Mouse (Mus musculus): ENCODE results near the gene Best1. TPM values are rescaled to one million over a fixed set of nuclear protein-coding genes. Genes with fewer than 3 reads are reported as not detected.

Gene Best1
- polyA plus RNA-seq, 1 experiment from 2014 or later = 0.94 TPM

- H3K9ac ChIP-seq = no peak overlapping the region
- no peak for ATAC-seq (ENCODE audit: low FRiP score)
- H3K27me3 ChIP-seq = no peaks in the 10 kb centered on the region
- no peak overlapping the region for H3K4me2 ChIP-seq (replicated peaks)
- H3K9me3 ChIP-seq (replicated peaks) = no peaks in the 10 kb centered on the region
- no peak overlapping the region for H3K4me3 ChIP-seq
- H3K36me3 ChIP-seq = no peaks in the 10 kb centered on the region
- 83% methylated on average over 10 of the region's 10 CpGs for WGBS
- no peak overlapping the region for H3K27ac ChIP-seq
- H3K4me1 ChIP-seq = 0 out of 2 replicates have a peak, but pooled peaks cover 3% of the 10 kb centered on the region
Measured at GRCm38 (mm10) chr19:9968081-9968787, 33.2 kb downstream of the Best1 start.

GRCm38 (mm10) chr19:9966096-9966867 lies 35.2 kb downstream of the Best1 start:
- Histone ChIP-seq H3K27ac (no peak overlapping the region), H3K4me1 (0 out of 2 replicates have a peak, but pooled peaks cover 3% of the 10 kb centered on the region), H3K9ac (no peak overlapping the region), H3K4me2 (replicated peaks) (no peak overlapping the region), H3K4me3 (no peak overlapping the region), H3K36me3 (no peaks in the 10 kb centered on the region), H3K9me3 (replicated peaks) (no peaks in the 10 kb centered on the region), H3K27me3 (no peaks in the 10 kb centered on the region)
- 66% methylated on average over 2 of the region's 2 CpGs for WGBS
- ATAC-seq (ENCODE audit: low FRiP score) = no peak

GRCm38 (mm10) chr19:9964205-9964916 lies 37.1 kb downstream of the Best1 start:
- H3K27me3 ChIP-seq = no peaks in the 10 kb centered on the region
- H3K9me3 ChIP-seq (replicated peaks) = no peaks in the 10 kb centered on the region
- no peaks in the 10 kb centered on the region for H3K36me3 ChIP-seq
- H3K27ac ChIP-seq = no peak overlapping the region
- H3K4me3 ChIP-seq = no peak overlapping the region
- H3K9ac ChIP-seq = no peak overlapping the region
- 0 out of 2 replicates have a peak, but pooled peaks cover 3% of the 10 kb centered on the region for H3K4me1 ChIP-seq
- ATAC-seq (ENCODE audit: low FRiP score) = no peak
- WGBS = 25% methylated on average over 7 of the region's 7 CpGs
- no peak overlapping the region for H3K4me2 ChIP-seq (replicated peaks)

- Histone ChIP-seq H3K9me3 (replicated peaks) (no peaks in the 10 kb centered on the region), H3K9ac (no peak overlapping the region), H3K27me3 (no peaks in the 10 kb centered on the region), H3K27ac (no peak overlapping the region), H3K36me3 (no peaks in the 10 kb centered on the region), H3K4me3 (no peak overlapping the region), H3K4me2 (replicated peaks) (no peak overlapping the region), H3K4me1 (0 out of 2 replicates have a peak, but pooled peaks cover 3% of the 10 kb centered on the region)
- 84% methylated on average over 5 of the region's 5 CpGs for WGBS
- ATAC-seq (ENCODE audit: low FRiP score) = no peak
Measured at GRCm38 (mm10) chr19:9960769-9961168, 40.7 kb downstream of the Best1 start.

GRCm38 (mm10) chr19:9957965-9958364 lies 43.5 kb downstream of the Best1 start:
- Histone ChIP-seq H3K36me3 (no peaks in the 10 kb centered on the region), H3K27me3 (no peaks in the 10 kb centered on the region), H3K27ac (no peak overlapping the region), H3K4me1 (peaks cover 4% of the 10 kb centered on the region; the same call in 1 of the 2 replicates), H3K4me2 (replicated peaks) (no peak overlapping the region), H3K4me3 (no peak overlapping the region), H3K9ac (no peak overlapping the region), H3K9me3 (replicated peaks) (no peaks in the 10 kb centered on the region)
- no peak for ATAC-seq (ENCODE audit: low FRiP score)
- 84% methylated on average over 5 of the region's 5 CpGs for WGBS

GRCm38 (mm10) chr19:9956624-9957388 lies 44.6 kb downstream of the Best1 start:
- Histone ChIP-seq H3K9me3 (replicated peaks) (no peaks in the 10 kb centered on the region), H3K4me2 (replicated peaks) (no peak overlapping the region), H3K27me3 (no peaks in the 10 kb centered on the region), H3K36me3 (no peaks in the 10 kb centered on the region), H3K27ac (0 out of 2 replicates have a peak overlapping the region, but pooled peaks have one; percentile 12), H3K9ac (no peak overlapping the region), H3K4me1 (peaks cover 4% of the 10 kb centered on the region; the same call in 1 of the 2 replicates), H3K4me3 (no peak overlapping the region)
- ATAC-seq (ENCODE audit: low FRiP score) = no peak
- WGBS = 76% methylated on average over 4 of the region's 4 CpGs

GRCm38 (mm10) chr19:9955438-9955837 lies 46.0 kb downstream of the Best1 start:
- H3K27ac ChIP-seq = no peak overlapping the region
- no peak for ATAC-seq (ENCODE audit: low FRiP score)
- no peak overlapping the region for H3K4me2 ChIP-seq (replicated peaks)
- H3K9ac ChIP-seq = no peak overlapping the region
- H3K9me3 ChIP-seq (replicated peaks) = no peaks in the 10 kb centered on the region
- H3K36me3 ChIP-seq = no peaks in the 10 kb centered on the region
- no peak overlapping the region for H3K4me3 ChIP-seq
- H3K4me1 ChIP-seq = peaks cover 4% of the 10 kb centered on the region; the same call in 1 of the 2 replicates
- no peaks in the 10 kb centered on the region for H3K27me3 ChIP-seq
- 75% methylated on average over 1 of the region's 1 CpGs for WGBS

GRCm38 (mm10) chr19:9954811-9955202 lies 46.6 kb downstream of the Best1 start:
- Histone ChIP-seq H3K4me3 (no peak overlapping the region), H3K27ac (peak overlapping the region; percentile 69), H3K27me3 (no peaks in the 10 kb centered on the region), H3K4me1 (peaks cover 4% of the 10 kb centered on the region; the same call in 1 of the 2 replicates), H3K9me3 (replicated peaks) (no peaks in the 10 kb centered on the region), H3K4me2 (replicated peaks) (no peak overlapping the region), H3K9ac (no peak overlapping the region), H3K36me3 (no peaks in the 10 kb centered on the region)
- WGBS = 49% methylated on average over 5 of the region's 5 CpGs
- ATAC-seq (ENCODE audit: low FRiP score) = no peak

- Histone ChIP-seq H3K9ac (no peak overlapping the region), H3K9me3 (replicated peaks) (no peaks in the 10 kb centered on the region), H3K36me3 (no peaks in the 10 kb centered on the region), H3K4me1 (peaks cover 4% of the 10 kb centered on the region; the same call in 1 of the 2 replicates), H3K4me3 (no peak overlapping the region), H3K4me2 (replicated peaks) (no peak overlapping the region), H3K27ac (peak overlapping the region; percentile 69), H3K27me3 (no peaks in the 10 kb centered on the region)
- WGBS = 38% methylated on average over 7 of the region's 7 CpGs
- no peak for ATAC-seq (ENCODE audit: low FRiP score)
Measured at GRCm38 (mm10) chr19:9954055-9954810, 47.2 kb downstream of the Best1 start.

- peaks cover 4% of the 10 kb centered on the region; the same call in 1 of the 2 replicates for H3K4me1 ChIP-seq
- no peaks in the 10 kb centered on the region for H3K9me3 ChIP-seq (replicated peaks)
- no peak overlapping the region for H3K9ac ChIP-seq
- no peaks in the 10 kb centered on the region for H3K36me3 ChIP-seq
- H3K27ac ChIP-seq = no peak overlapping the region
- H3K4me2 ChIP-seq (replicated peaks) = no peak overlapping the region
- no peak for ATAC-seq (ENCODE audit: low FRiP score)
- no peak overlapping the region for H3K4me3 ChIP-seq
- no peaks in the 10 kb centered on the region for H3K27me3 ChIP-seq
- WGBS = 86% methylated on average over 3 of the region's 3 CpGs
Measured at GRCm38 (mm10) chr19:9952912-9953311, 48.5 kb downstream of the Best1 start.

GRCm38 (mm10) chr19:9952390-9952789 lies 49.0 kb downstream of the Best1 start:
- no peaks in the 10 kb centered on the region for H3K36me3 ChIP-seq
- 78% methylated on average over 3 of the region's 3 CpGs for WGBS

More at GRCm38 (mm10) chr19:9952390-9952789, 49.0 kb downstream of the Best1 start:
- Histone ChIP-seq H3K4me1 (peaks cover 4% of the 10 kb centered on the region; the same call in 1 of the 2 replicates), H3K27ac (no peak overlapping the region), H3K4me3 (no peak overlapping the region), H3K27me3 (no peaks in the 10 kb centered on the region), H3K9me3 (replicated peaks) (no peaks in the 10 kb centered on the region), H3K9ac (no peak overlapping the region), H3K4me2 (replicated peaks) (no peak overlapping the region)
- no peak for ATAC-seq (ENCODE audit: low FRiP score)
